ENCODE assay signal across 23 mouse cellular contexts in the genomic region with DNA sequence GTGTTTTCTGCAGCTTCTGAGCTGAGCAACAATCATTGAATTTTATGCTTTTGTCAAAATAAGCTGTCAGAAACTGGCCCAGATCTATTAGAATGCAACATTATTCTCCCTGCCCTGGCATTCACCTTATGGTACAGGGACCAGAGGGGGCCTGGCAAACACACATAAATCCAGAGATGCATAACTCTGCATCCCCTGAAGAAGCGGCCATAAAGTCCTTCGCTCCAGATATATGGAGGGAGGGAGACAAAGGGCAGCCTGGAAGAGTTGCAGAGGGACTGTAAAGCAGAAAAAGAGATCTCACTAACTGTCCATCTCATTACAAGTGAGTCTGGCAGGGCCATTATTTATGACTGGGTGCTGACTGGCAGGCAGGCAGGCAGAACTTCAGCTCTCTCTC. TPM values are rescaled to one million over a fixed set of nuclear protein-coding genes. Genes with fewer than 3 reads are reported as not detected.
A peak's percentile ranks its signal among the peaks of the same experiment; 100 is the strongest.
DNase-seq lines count a peak whose midpoint lies in the region; ATAC-seq and TF ChIP-seq lines count a peak whose summit lies in the region.
"Had no signal": no experiment of that assay in that cellular context is flagged by ENCODE, and none has a peak within 500 bp of the region (broad histone marks: within the 10 kb centered on the region; RNA-seq: fewer than 3 reads in every experiment).

No protein-coding gene starts in this region.

- H3K4me3 ChIP-seq in testis, adult 2 months (ENCODE audit: control insufficient read depth, low read depth, low read length) = no peak overlapping the region
- no peak overlapping the region for H3K4me3 ChIP-seq in neural tube, embryonic 13.5 days
- H3K4me3 ChIP-seq in lung, adult 2 months (replicated peaks; ENCODE audit: extremely low read depth, low read depth, low read length) = no peak overlapping the region
- H3K4me3 ChIP-seq: embryonic facial prominence, embryonic 12.5 days; embryonic facial prominence, embryonic 15.5 days; forebrain, embryonic 15.5 days; heart, embryonic 12.5 days; hindbrain, embryonic 13.5 days; intestine, embryonic 15.5 days had no signal

- peak; percentile 68 for DNase-seq in heart, adult 11 months
- no peak for DNase-seq in heart, postnatal 14 days
- DNase-seq in testis, postnatal 10 days (ENCODE audit: low spot score) = no peak
- no peak for DNase-seq in left cerebral cortex, adult 9 months (ENCODE audit: low spot score in 2 of 2)
- DNase-seq in lung, adult 2 months = no peak
- DNase-seq: B cell, adult 2 months; cerebellum, adult 11 months; cerebellum, adult 2 months; cerebellum, adult 9-11 months; cerebellum, postnatal 25 days; embryo, embryonic 11 days; gastrocnemius, postnatal 10 days; gastrocnemius, postnatal 36 days had no signal

- H3K4me1 ChIP-seq in testis, adult 2 months (ENCODE audit: control insufficient read depth, insufficient read depth, low read length) = no peaks in the 10 kb centered on the region
- H3K4me1 ChIP-seq in neural tube, embryonic 13.5 days (replicated peaks) = peaks cover 18% of the 10 kb centered on the region
- no peaks in the 10 kb centered on the region for H3K4me1 ChIP-seq in lung, adult 2 months (ENCODE audit: control insufficient read depth, insufficient read depth, low read length)
- H3K4me1 ChIP-seq: embryonic facial prominence, embryonic 12.5 days; embryonic facial prominence, embryonic 15.5 days; forebrain, embryonic 15.5 days; intestine, embryonic 15.5 days had no signal

- 0 out of 2 replicates have a peak overlapping the region, but pooled peaks have one; percentile 17 for H3K9ac ChIP-seq in neural tube, embryonic 13.5 days
- H3K9ac ChIP-seq: embryonic facial prominence, embryonic 12.5 days; embryonic facial prominence, embryonic 15.5 days; forebrain, embryonic 15.5 days; heart, embryonic 12.5 days; hindbrain, embryonic 13.5 days; intestine, embryonic 15.5 days had no signal

- peak; percentile 74 for ATAC-seq in neural tube, embryonic 13.5 days (ENCODE audit: low read depth)
- ATAC-seq: forebrain, embryonic 15.5 days; hindbrain, embryonic 16.5 days; intestine, embryonic 15.5 days had no signal

- TF ChIP-seq CTCF in testis, adult 2 months (IDR thresholded peaks at IDR 0.05; ENCODE audit: control insufficient read depth, insufficient read depth, insufficient replicate concordance, low read depth, low read length) = no peak
- TF ChIP-seq CTCF in lung, adult 2 months (IDR thresholded peaks at IDR 0.05; ENCODE audit: insufficient read depth, low read length) = no peak

- peak overlapping the region; percentile 6; the same call in 1 of the 2 replicates for H3K27ac ChIP-seq in testis, adult 2 months (ENCODE audit: control insufficient read depth, insufficient read depth, low read depth, low read length)
- H3K27ac ChIP-seq in neural tube, embryonic 13.5 days (replicated peaks) = 0 out of 2 replicates have a peak overlapping the region, but pooled peaks have one; percentile 42
- H3K27ac ChIP-seq: embryonic facial prominence, embryonic 12.5 days; embryonic facial prominence, embryonic 15.5 days; forebrain, embryonic 15.5 days; hindbrain, embryonic 13.5 days; intestine, embryonic 15.5 days had no signal

- H3K9me3 ChIP-seq in neural tube, embryonic 13.5 days = no peaks in the 10 kb centered on the region; the same call in 1 of the 2 replicates
- H3K9me3 ChIP-seq: embryonic facial prominence, embryonic 12.5 days; embryonic facial prominence, embryonic 15.5 days; forebrain, embryonic 15.5 days; G1E; heart, embryonic 12.5 days; hindbrain, embryonic 13.5 days; intestine, embryonic 15.5 days had no signal

- TF ChIP-seq POLR2A in testis, adult 2 months (IDR thresholded peaks at IDR 0.05; ENCODE audit: control insufficient read depth, low read depth, low read length) = no peak
- no peak for TF ChIP-seq POLR2A in lung, adult 2 months (IDR thresholded peaks at IDR 0.05; ENCODE audit: borderline replicate concordance, extremely low read depth, low read depth, low read length)

- no peaks in the 10 kb centered on the region for H3K27me3 ChIP-seq in testis, adult 2 months (ENCODE audit: control insufficient read depth, insufficient read depth, low read length)
- H3K27me3 ChIP-seq in neural tube, embryonic 13.5 days = no peaks in the 10 kb centered on the region
- H3K27me3 ChIP-seq: embryonic facial prominence, embryonic 12.5 days; embryonic facial prominence, embryonic 15.5 days; heart, embryonic 12.5 days; hindbrain, embryonic 13.5 days; intestine, embryonic 15.5 days had no signal

- H3K4me2 ChIP-seq in neural tube, embryonic 13.5 days = no peak overlapping the region
- H3K4me2 ChIP-seq: embryonic facial prominence, embryonic 12.5 days; embryonic facial prominence, embryonic 15.5 days; forebrain, embryonic 15.5 days; hindbrain, embryonic 13.5 days; intestine, embryonic 15.5 days had no signal

- no peaks in the 10 kb centered on the region for H3K36me3 ChIP-seq in testis, adult 2 months (ENCODE audit: control insufficient read depth, insufficient read depth, low read length)
- H3K36me3 ChIP-seq in neural tube, embryonic 13.5 days = no peaks in the 10 kb centered on the region
- H3K36me3 ChIP-seq: embryonic facial prominence, embryonic 12.5 days; embryonic facial prominence, embryonic 15.5 days; forebrain, embryonic 15.5 days; G1E; heart, embryonic 12.5 days; hindbrain, embryonic 13.5 days; intestine, embryonic 15.5 days had no signal

- WGBS in neural tube, embryonic 13.5 days = 19% methylated on average over 2 of the region's 2 CpGs
- WGBS in lung, adult 2 months = 85% methylated on average over 2 of the region's 2 CpGs

- intact Hi-C loops in heart, postnatal 14 days (cut with DNase I) = no loop called here

RNA-seq across cellular contexts. Expression of a gene that starts 6.7 kb away (rescaled TPM):
- total RNA-seq in heart, postnatal 14 days (2021) = 10 to 100 TPM; 65.1 to 74.1 TPM
- 31.4 and 39.6 TPM in 2 replicates for polyA plus RNA-seq in testis, adult 2 months (2012; rRNA removed)
- polyA plus RNA-seq in neural tube, embryonic 13.5 days (2015; fragmentation: Nextera tagmentation; extraction: Ambion mirVana) = 116 and 123 TPM in 2 replicates
- polyA plus RNA-seq in lung, adult 2 months (2012; rRNA removed) = 3.4 and 7.8 TPM in 2 replicates

RNA-seq across cellular contexts. Expression of a gene that starts 13.2 kb away (rescaled TPM):
- total RNA-seq in heart, postnatal 14 days (2021) = 10 to 100 TPM; 23.0 to 23.4 TPM
- 74.2 and 76.9 TPM in 2 replicates for polyA plus RNA-seq in testis, adult 2 months (2012; rRNA removed)
- 14.7 and 15.1 TPM in 2 replicates for polyA plus RNA-seq in neural tube, embryonic 13.5 days (2015; fragmentation: Nextera tagmentation; extraction: Ambion mirVana)
- polyA plus RNA-seq in lung, adult 2 months (2012; rRNA removed) = 13.5 and 16.4 TPM in 2 replicates
